Mouse (Mus musculus): ENCODE measurements around the gene Dnajc27.

DNA sequence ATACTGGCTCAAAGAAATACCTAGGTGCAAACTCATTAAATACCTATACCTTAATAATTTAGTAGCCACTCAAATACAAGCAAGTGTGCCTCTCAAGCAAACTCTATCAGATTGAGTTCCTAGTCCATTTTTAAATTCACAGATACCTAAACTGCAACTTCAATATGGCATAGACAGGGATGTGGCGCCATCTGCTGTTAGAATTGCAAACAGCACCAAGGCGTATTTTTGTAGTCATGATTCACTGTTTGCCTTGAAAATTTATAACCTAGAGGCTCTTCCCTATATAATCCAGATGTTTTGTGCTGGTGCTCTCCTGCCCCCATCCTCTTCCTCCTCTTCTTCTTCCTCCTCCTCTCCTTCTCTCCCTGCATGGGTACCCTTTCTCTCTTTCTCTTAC is 2.1 kb upstream of the Dnajc27 start:
- TF ChIP-seq POLR2A (IDR thresholded peaks at IDR 0.05; ENCODE audit: borderline replicate concordance, control insufficient read depth, low read depth, low read length), result no peak
- TF ChIP-seq CTCF (IDR thresholded peaks at IDR 0.05; ENCODE audit: control insufficient read depth, insufficient read depth, low read length), result peak; percentile 34; the same call in 1 of the 2 replicates

Data from bone marrow, adult 2 months (tissue).